Mouse (Mus musculus) heart, embryonic 16.5 days (tissue): ENCODE measurements around the gene Scarf2. TPM values are rescaled to one million over a fixed set of nuclear protein-coding genes. Genes with fewer than 3 reads are reported as not detected.

Experiments used
- ATAC-seq: fragments of 200-750 bp; cut with Nextera tagmentation; replicated peaks from 2 replicates; pipeline ENCODE4 v1.8.0; 2017; ENCODE audit warnings: moderate number of reproducible peaks; ENCODE audit not compliant: insufficient read depth, low FRiP score; ENCODE audit errors: extremely low read depth
- H3K27ac ChIP-seq: fragments of 300-500 bp; sonication (generic); 2 replicates; pipeline ENCODE4 v1.5.1; 2014; ENCODE audit warnings: mild to moderate bottlenecking, low read length, control low read depth, moderate library complexity
- H3K27me3 ChIP-seq: fragments of 300-500 bp; sonication (generic); 2 replicates; pipeline ENCODE4 v1.6.1; 2014; ENCODE audit warnings: low read length, mixed read lengths; ENCODE audit not compliant: control insufficient read depth, insufficient read depth
- H3K36me3 ChIP-seq: fragments of 300-500 bp; sonication (generic); 2 replicates; pipeline ENCODE4 v1.6.1; 2014; ENCODE audit not compliant: control insufficient read depth, insufficient read depth
- H3K4me1 ChIP-seq: fragments of 300-500 bp; sonication (generic); 2 replicates; pipeline ENCODE4 v1.6.1; 2014; ENCODE audit warnings: low read length, mixed read lengths; ENCODE audit not compliant: control insufficient read depth, insufficient read depth
- H3K4me2 ChIP-seq: fragments of 300-500 bp; sonication (generic); 2 replicates; pipeline ENCODE4 v1.6.1; 2014; ENCODE audit warnings: low read depth, mild to moderate bottlenecking, control low read depth, low read length
- H3K4me3 ChIP-seq: fragments of 300-500 bp; sonication (generic); 2 replicates; pipeline ENCODE4 v1.5.1; 2014; ENCODE audit warnings: mild to moderate bottlenecking, control low read depth, low read length
- H3K9ac ChIP-seq: fragments of 300-500 bp; sonication (generic); 2 replicates; pipeline ENCODE4 v1.6.1; 2014; ENCODE audit warnings: low read length, control low read depth
- H3K9me3 ChIP-seq: fragments of 300-500 bp; sonication (generic); replicated peaks from 2 replicates; pipeline ENCODE4 v1.6.1; 2016; ENCODE audit warnings: low read length; ENCODE audit not compliant: control insufficient read depth
- WGBS: fragments of 180-500 bp; shearing (Covaris S2); extraction: QIAGEN DNeasy Blood & Tissue Kit; methylation state at CpG from one replicate; pipeline ENCODE4 v1.1.7; 2014; 5-methylcytosine and 5-hydroxymethylcytosine counted together
- polyA plus RNA-seq: library from polyadenylated mRNA; unstranded; fragments of >200 nt; fragmentation: Nextera tagmentation; extraction: Ambion mirVana; gene quantifications from 2 replicates; pipeline ENCODE4 v1.2.1, GENCODE M21; 2015

The Scarf2 gene
- 4.3 and 5.5 TPM in 2 replicates for polyA plus RNA-seq

DNA sequence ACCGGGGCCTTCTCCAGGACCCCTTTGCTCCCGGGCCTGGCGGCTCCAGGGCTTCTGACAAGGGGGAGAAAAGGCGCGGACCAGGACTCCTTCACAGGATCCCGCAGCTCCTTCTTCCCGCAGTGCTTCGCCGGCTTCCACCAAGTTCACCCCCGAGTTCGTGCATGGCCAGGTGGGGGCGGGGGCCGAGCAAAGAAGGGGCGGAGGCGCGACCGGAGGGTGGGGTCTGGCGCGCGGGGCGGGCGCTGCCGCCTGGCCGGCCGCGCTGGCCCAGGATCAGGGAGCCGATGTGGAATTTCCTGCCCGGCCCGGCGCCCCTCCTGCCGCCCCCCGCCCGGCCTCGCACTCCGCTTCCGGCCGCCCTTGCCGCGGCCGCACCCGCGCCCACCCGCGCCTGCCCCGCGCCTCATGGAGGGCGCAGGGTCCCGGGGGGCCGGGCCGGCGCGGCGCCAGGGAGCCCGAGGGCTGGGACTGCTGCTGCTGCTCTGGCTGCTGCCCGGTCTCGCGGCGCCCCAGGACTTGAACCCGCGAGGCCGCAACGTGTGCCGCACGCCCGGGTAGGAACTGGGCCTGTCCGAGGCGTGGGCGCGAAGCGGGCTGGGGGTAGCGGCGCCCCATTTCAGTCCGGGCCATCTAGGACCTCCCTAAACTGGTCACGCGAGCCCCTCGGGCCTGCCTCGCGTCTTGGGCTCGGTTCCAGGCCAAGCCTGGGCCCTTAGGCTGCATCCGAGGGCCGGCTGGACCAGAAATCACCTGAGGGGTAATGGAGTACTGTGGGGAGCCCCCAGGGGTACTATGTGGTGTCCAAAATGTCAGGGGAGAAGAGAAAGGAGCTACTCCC lies at the start of gene Scarf2:
Scarf2 (plus strand) TSS at position 312 of the 841 bp plus-strand sequence.
- H3K9ac ChIP-seq = peak within 1 kb of the TSS; percentile 79
- peak within 1 kb of the TSS; percentile 61 for H3K4me3 ChIP-seq
- H3K36me3 ChIP-seq = peaks cover 5% of the 10 kb centered on the region; the same call in 1 of the 2 replicates
- peaks cover 8% of the 10 kb centered on the region for H3K4me1 ChIP-seq
- ATAC-seq = peak; percentile 38
- 3% methylated on average over 78 of the region's 81 CpGs for WGBS
- peak within 1 kb of the TSS; percentile 64 for H3K27ac ChIP-seq
- H3K27me3 ChIP-seq = peaks cover 35% of the 10 kb centered on the region
- no peaks in the 10 kb centered on the region for H3K9me3 ChIP-seq
- peak within 1 kb of the TSS; percentile 81 for H3K4me2 ChIP-seq

GRCm38 (mm10) chr16:17753001-17753400 lies 44.1 kb upstream of the Scarf2 start:
- ATAC-seq = peak; percentile 37; the same call in 1 of the 2 replicates
- H3K27ac ChIP-seq = peak overlapping the region; percentile 62
- no peaks in the 10 kb centered on the region for H3K9me3 ChIP-seq
- H3K9ac ChIP-seq = no peak overlapping the region
- H3K4me3 ChIP-seq = no peak overlapping the region
- H3K27me3 ChIP-seq = no peaks in the 10 kb centered on the region
- H3K36me3 ChIP-seq = no peaks in the 10 kb centered on the region
- no peak overlapping the region for H3K4me2 ChIP-seq
- peaks cover 6% of the 10 kb centered on the region for H3K4me1 ChIP-seq
- 7% methylated on average over 3 of the region's 3 CpGs for WGBS

GRCm38 (mm10) chr16:17753686-17754085 lies 43.4 kb upstream of the Scarf2 start:
- H3K4me1 ChIP-seq = peaks cover 7% of the 10 kb centered on the region
- no peak for ATAC-seq
- H3K9ac ChIP-seq = no peak overlapping the region
- H3K27ac ChIP-seq = no peak overlapping the region
- H3K9me3 ChIP-seq = no peaks in the 10 kb centered on the region
- H3K36me3 ChIP-seq = no peaks in the 10 kb centered on the region
- WGBS = 17% methylated on average over 1 of the region's 1 CpGs
- no peak overlapping the region for H3K4me3 ChIP-seq
- H3K27me3 ChIP-seq = no peaks in the 10 kb centered on the region
- H3K4me2 ChIP-seq = no peak overlapping the region

GRCm38 (mm10) chr16:17757756-17758155 lies 39.3 kb upstream of the Scarf2 start:
- no peak overlapping the region for H3K4me3 ChIP-seq
- 92% methylated on average over 1 of the region's 1 CpGs for WGBS
- H3K36me3 ChIP-seq = no peaks in the 10 kb centered on the region
- ATAC-seq = no peak
- H3K4me2 ChIP-seq = no peak overlapping the region
- H3K27me3 ChIP-seq = no peaks in the 10 kb centered on the region
- H3K27ac ChIP-seq = no peak overlapping the region
- peaks cover 16% of the 10 kb centered on the region for H3K4me1 ChIP-seq
- H3K9me3 ChIP-seq = no peaks in the 10 kb centered on the region
- no peak overlapping the region for H3K9ac ChIP-seq

DNA sequence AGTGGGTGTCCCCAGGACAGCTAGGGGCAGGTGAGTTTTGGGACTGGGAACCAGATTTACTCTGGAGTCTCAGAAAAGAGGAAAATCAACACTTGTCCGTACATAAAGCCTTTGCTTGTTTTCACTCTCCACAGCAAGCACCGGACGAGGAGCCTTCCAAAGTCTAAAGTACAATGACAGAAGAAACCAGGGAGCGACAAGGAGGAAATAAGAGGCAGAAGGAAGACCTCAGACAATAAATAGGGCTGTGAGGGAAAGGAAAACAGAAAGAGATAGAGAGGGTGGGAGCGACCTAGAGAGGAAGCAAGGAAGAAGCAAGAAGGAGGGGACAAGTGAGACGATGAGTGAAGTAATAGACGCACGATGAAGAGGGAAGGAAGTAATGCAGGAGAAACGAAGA lies 38.2 kb upstream of the Scarf2 start:
- Histone ChIP-seq H3K4me1 (peaks cover 12% of the 10 kb centered on the region), H3K27me3 (no peaks in the 10 kb centered on the region), H3K4me3 (peak overlapping the region; percentile 72), H3K27ac (peak overlapping the region; percentile 58), H3K9ac (peak overlapping the region; percentile 89), H3K9me3 (no peaks in the 10 kb centered on the region), H3K4me2 (peak overlapping the region; percentile 98), H3K36me3 (no peaks in the 10 kb centered on the region)
- peak; percentile 20; the same call in 1 of the 2 replicates for ATAC-seq
- WGBS = 41% methylated on average over 9 of the region's 9 CpGs

GRCm38 (mm10) chr16:17759344-17759773 lies 37.7 kb upstream of the Scarf2 start, which contains the start of gene Klhl22:
Gene Klhl22 (plus strand): TSS chr16:17759618.
- Histone ChIP-seq H3K27ac (peak within 1 kb of the TSS; percentile 58), H3K9me3 (no peaks in the 10 kb centered on the region), H3K36me3 (peaks cover 1% of the 10 kb centered on the region; the same call in 1 of the 2 replicates), H3K4me2 (peak within 1 kb of the TSS; percentile 98), H3K27me3 (no peaks in the 10 kb centered on the region), H3K4me3 (peak within 1 kb of the TSS; percentile 72), H3K4me1 (peaks cover 12% of the 10 kb centered on the region), H3K9ac (peak within 1 kb of the TSS; percentile 89)
- peak; percentile 97 for ATAC-seq
- WGBS = under 1% methylated on average over 27 of the region's 28 CpGs

DNA sequence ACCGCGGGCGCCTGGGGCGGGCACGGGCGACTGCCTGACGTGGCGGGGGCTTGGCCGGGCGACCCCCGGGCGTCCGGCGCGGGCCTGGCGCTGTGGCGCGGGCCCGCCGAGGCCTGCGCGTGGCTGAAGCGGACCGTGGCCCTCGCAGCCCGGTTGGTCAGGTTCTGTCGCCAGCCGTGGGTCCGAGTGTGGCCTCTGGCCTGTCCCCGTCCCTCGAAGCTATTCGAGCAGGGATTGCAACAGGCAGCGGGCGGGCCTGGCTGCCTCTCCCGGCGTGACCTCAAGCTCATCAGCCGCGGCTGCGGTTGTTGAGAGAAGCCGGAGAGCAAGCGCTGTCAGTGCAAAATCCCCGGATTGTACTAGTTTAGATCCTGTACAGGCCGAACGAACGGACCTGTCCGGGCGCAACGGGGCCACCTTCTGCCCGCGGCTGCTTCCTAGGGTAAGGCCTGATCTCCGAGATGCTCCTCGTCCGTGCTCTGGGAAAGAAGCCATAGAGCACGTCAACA lies 37.2 kb upstream of the Scarf2 start:
- peak overlapping the region; percentile 58 for H3K27ac ChIP-seq
- WGBS = 1% methylated on average over 54 of the region's 54 CpGs
- H3K27me3 ChIP-seq = no peaks in the 10 kb centered on the region
- peak overlapping the region; percentile 89 for H3K9ac ChIP-seq
- peak; percentile 41 for ATAC-seq
- H3K4me3 ChIP-seq = peak overlapping the region; percentile 72
- peaks cover 12% of the 10 kb centered on the region for H3K4me1 ChIP-seq
- no peaks in the 10 kb centered on the region for H3K9me3 ChIP-seq
- peak overlapping the region; percentile 98 for H3K4me2 ChIP-seq
- peaks cover 4% of the 10 kb centered on the region; the same call in 1 of the 2 replicates for H3K36me3 ChIP-seq

GRCm38 (mm10) chr16:17760657-17761056 lies 36.4 kb upstream of the Scarf2 start:
- no peak overlapping the region for H3K9ac ChIP-seq
- no peaks in the 10 kb centered on the region for H3K9me3 ChIP-seq
- H3K27ac ChIP-seq = no peak overlapping the region
- H3K36me3 ChIP-seq = peaks cover 6% of the 10 kb centered on the region; the same call in 1 of the 2 replicates
- peak overlapping the region; percentile 72 for H3K4me3 ChIP-seq
- no peak for ATAC-seq
- peak overlapping the region; percentile 98 for H3K4me2 ChIP-seq
- no peaks in the 10 kb centered on the region for H3K27me3 ChIP-seq
- 37% methylated on average over 8 of the region's 8 CpGs for WGBS
- peaks cover 12% of the 10 kb centered on the region for H3K4me1 ChIP-seq

- H3K4me3 ChIP-seq = no peak overlapping the region
- no peak for ATAC-seq
- H3K9ac ChIP-seq = no peak overlapping the region
- peaks cover 12% of the 10 kb centered on the region for H3K4me1 ChIP-seq
- no peaks in the 10 kb centered on the region for H3K27me3 ChIP-seq
- no peak overlapping the region for H3K27ac ChIP-seq
- 0 out of 2 replicates have a peak overlapping the region, but pooled peaks have one; percentile 98 for H3K4me2 ChIP-seq
- WGBS = 49% methylated on average over 1 of the region's 1 CpGs
- H3K36me3 ChIP-seq = peaks cover 10% of the 10 kb centered on the region; the same call in 1 of the 2 replicates
- H3K9me3 ChIP-seq = no peaks in the 10 kb centered on the region
These were observed 36.0 kb upstream of the Scarf2 start for GRCm38 (mm10) chr16:17761074-17761473.
